Mouse (Mus musculus): ENCODE measurements around the gene Luzp2. TPM values are rescaled to one million over a fixed set of nuclear protein-coding genes. Genes with fewer than 3 reads are reported as not detected.

The Luzp2 gene
- polyA plus RNA-seq, 1 experiment from 2014 or later = 0.27 TPM

- Histone ChIP-seq H3K27me3 (no peaks in the 10 kb centered on the region), H3K4me3 (no peak overlapping the region), H3K4me1 (no peaks in the 10 kb centered on the region), H3K27ac (no peak overlapping the region), H3K4me2 (no peak overlapping the region), H3K9ac (no peak overlapping the region), H3K9me3 (no peaks in the 10 kb centered on the region), H3K36me3 (no peaks in the 10 kb centered on the region)
- 66% methylated on average over 4 of the region's 4 CpGs for WGBS
- ATAC-seq (ENCODE audit: borderline replicate concordance, extremely low read depth, low FRiP score, low TSS enrichment) = no peak
These were observed 43.8 kb downstream of the Luzp2 start for GRCm38 (mm10) chr7:54878928-54879644.

GRCm38 (mm10) chr7:54893709-54894627 lies 58.7 kb downstream of the Luzp2 start:
- no peaks in the 10 kb centered on the region for H3K27me3 ChIP-seq
- H3K36me3 ChIP-seq = no peaks in the 10 kb centered on the region
- H3K27ac ChIP-seq = no peak overlapping the region
- 75% methylated on average over 3 of the region's 3 CpGs for WGBS
- H3K9ac ChIP-seq = no peak overlapping the region
- H3K4me3 ChIP-seq = no peak overlapping the region
- H3K9me3 ChIP-seq = no peaks in the 10 kb centered on the region
- H3K4me2 ChIP-seq = no peak overlapping the region
- H3K4me1 ChIP-seq = no peaks in the 10 kb centered on the region
- no peak for ATAC-seq (ENCODE audit: borderline replicate concordance, extremely low read depth, low FRiP score, low TSS enrichment)

- ATAC-seq (ENCODE audit: borderline replicate concordance, extremely low read depth, low FRiP score, low TSS enrichment) = no peak
- Histone ChIP-seq H3K4me1 (no peaks in the 10 kb centered on the region), H3K36me3 (no peaks in the 10 kb centered on the region), H3K27ac (no peak overlapping the region), H3K9ac (no peak overlapping the region), H3K4me2 (no peak overlapping the region), H3K27me3 (no peaks in the 10 kb centered on the region), H3K4me3 (no peak overlapping the region), H3K9me3 (no peaks in the 10 kb centered on the region)
- WGBS = 61% methylated on average over 3 of the region's 3 CpGs
These were observed 63.3 kb downstream of the Luzp2 start for GRCm38 (mm10) chr7:54898589-54898988.

GRCm38 (mm10) chr7:54909958-54910357 lies 74.7 kb downstream of the Luzp2 start:
- Histone ChIP-seq H3K9me3 (no peaks in the 10 kb centered on the region), H3K9ac (no peak overlapping the region), H3K27ac (no peak overlapping the region), H3K4me3 (no peak overlapping the region), H3K4me2 (no peak overlapping the region), H3K27me3 (no peaks in the 10 kb centered on the region), H3K36me3 (no peaks in the 10 kb centered on the region), H3K4me1 (no peaks in the 10 kb centered on the region)
- WGBS = 73% methylated on average over 7 of the region's 7 CpGs
- no peak for ATAC-seq (ENCODE audit: borderline replicate concordance, extremely low read depth, low FRiP score, low TSS enrichment)

- H3K4me3 ChIP-seq = no peak overlapping the region
These were observed 78.7 kb downstream of the Luzp2 start for GRCm38 (mm10) chr7:54914030-54914429.

GRCm38 (mm10) chr7:54921991-54922390 lies 86.7 kb downstream of the Luzp2 start:
- Histone ChIP-seq H3K9me3 (no peaks in the 10 kb centered on the region), H3K27ac (no peak overlapping the region), H3K4me2 (no peak overlapping the region), H3K27me3 (no peaks in the 10 kb centered on the region), H3K9ac (no peak overlapping the region), H3K4me3 (no peak overlapping the region), H3K4me1 (no peaks in the 10 kb centered on the region), H3K36me3 (no peaks in the 10 kb centered on the region)
- ATAC-seq (ENCODE audit: borderline replicate concordance, extremely low read depth, low FRiP score, low TSS enrichment) = no peak
- 64% methylated on average over 3 of the region's 3 CpGs for WGBS

More at GRCm38 (mm10) chr7:54914030-54914429, 78.7 kb downstream of the Luzp2 start:
- Histone ChIP-seq H3K9me3 (no peaks in the 10 kb centered on the region), H3K4me1 (no peaks in the 10 kb centered on the region), H3K27me3 (no peaks in the 10 kb centered on the region), H3K36me3 (no peaks in the 10 kb centered on the region), H3K4me2 (no peak overlapping the region), H3K27ac (no peak overlapping the region), H3K9ac (no peak overlapping the region)
- 30% methylated on average over 1 of the region's 1 CpGs for WGBS
- no peak for ATAC-seq (ENCODE audit: borderline replicate concordance, extremely low read depth, low FRiP score, low TSS enrichment)

GRCm38 (mm10) chr7:54956759-54957158 lies 121.5 kb downstream of the Luzp2 start:
- H3K4me2 ChIP-seq = no peak overlapping the region

GRCm38 (mm10) chr7:54962678-54963077 lies 127.4 kb downstream of the Luzp2 start:
- Histone ChIP-seq H3K9me3 (no peaks in the 10 kb centered on the region), H3K27ac (no peak overlapping the region), H3K27me3 (no peaks in the 10 kb centered on the region), H3K4me3 (no peak overlapping the region), H3K9ac (no peak overlapping the region), H3K4me1 (no peaks in the 10 kb centered on the region), H3K36me3 (no peaks in the 10 kb centered on the region), H3K4me2 (no peak overlapping the region)
- 81% methylated on average over 4 of the region's 4 CpGs for WGBS
- no peak for ATAC-seq (ENCODE audit: borderline replicate concordance, extremely low read depth, low FRiP score, low TSS enrichment)

More at GRCm38 (mm10) chr7:54956759-54957158, 121.5 kb downstream of the Luzp2 start:
- Histone ChIP-seq H3K27me3 (no peaks in the 10 kb centered on the region), H3K4me3 (no peak overlapping the region), H3K9ac (no peak overlapping the region), H3K9me3 (no peaks in the 10 kb centered on the region), H3K4me1 (no peaks in the 10 kb centered on the region), H3K36me3 (no peaks in the 10 kb centered on the region), H3K27ac (no peak overlapping the region)
- WGBS = 82% methylated on average over 2 of the region's 2 CpGs
- ATAC-seq (ENCODE audit: borderline replicate concordance, extremely low read depth, low FRiP score, low TSS enrichment) = no peak

- no peak overlapping the region for H3K9ac ChIP-seq
- no peak overlapping the region for H3K27ac ChIP-seq
- H3K4me1 ChIP-seq = no peaks in the 10 kb centered on the region
- no peak for ATAC-seq (ENCODE audit: borderline replicate concordance, extremely low read depth, low FRiP score, low TSS enrichment)
- no peak overlapping the region for H3K4me2 ChIP-seq
- H3K27me3 ChIP-seq = no peaks in the 10 kb centered on the region
- no peaks in the 10 kb centered on the region for H3K36me3 ChIP-seq
- no peak overlapping the region for H3K4me3 ChIP-seq
- no peaks in the 10 kb centered on the region for H3K9me3 ChIP-seq
These were observed 142.1 kb downstream of the Luzp2 start for GRCm38 (mm10) chr7:54977372-54977771.

- Histone ChIP-seq H3K27ac (no peak overlapping the region), H3K4me2 (no peak overlapping the region), H3K9ac (no peak overlapping the region), H3K4me1 (no peaks in the 10 kb centered on the region), H3K4me3 (no peak overlapping the region), H3K27me3 (no peaks in the 10 kb centered on the region), H3K9me3 (no peaks in the 10 kb centered on the region), H3K36me3 (no peaks in the 10 kb centered on the region)
- no peak for ATAC-seq (ENCODE audit: borderline replicate concordance, extremely low read depth, low FRiP score, low TSS enrichment)
- 38% methylated on average over 4 of the region's 4 CpGs for WGBS
These were observed 145.3 kb downstream of the Luzp2 start for GRCm38 (mm10) chr7:54980585-54980984.

- no peak overlapping the region for H3K9ac ChIP-seq
- no peak for ATAC-seq (ENCODE audit: borderline replicate concordance, extremely low read depth, low FRiP score, low TSS enrichment)
- 26% methylated on average over 2 of the region's 2 CpGs for WGBS
- no peaks in the 10 kb centered on the region for H3K9me3 ChIP-seq
- H3K4me2 ChIP-seq = no peak overlapping the region
- no peaks in the 10 kb centered on the region for H3K4me1 ChIP-seq
- H3K27me3 ChIP-seq = no peaks in the 10 kb centered on the region
- no peak overlapping the region for H3K27ac ChIP-seq
- H3K4me3 ChIP-seq = no peak overlapping the region
- H3K36me3 ChIP-seq = no peaks in the 10 kb centered on the region
These were observed 165.1 kb downstream of the Luzp2 start for GRCm38 (mm10) chr7:55000397-55000796.

GRCm38 (mm10) chr7:55009173-55009771 lies 174.0 kb downstream of the Luzp2 start:
- 64% methylated on average over 4 of the region's 4 CpGs for WGBS
- H3K4me3 ChIP-seq = no peak overlapping the region
- ATAC-seq (ENCODE audit: borderline replicate concordance, extremely low read depth, low FRiP score, low TSS enrichment) = no peak
- H3K27ac ChIP-seq = no peak overlapping the region
- H3K4me1 ChIP-seq = no peaks in the 10 kb centered on the region
- H3K9me3 ChIP-seq = no peaks in the 10 kb centered on the region
- H3K36me3 ChIP-seq = no peaks in the 10 kb centered on the region
- no peak overlapping the region for H3K9ac ChIP-seq
- H3K27me3 ChIP-seq = no peaks in the 10 kb centered on the region
- H3K4me2 ChIP-seq = no peak overlapping the region

Data from lung, embryonic 15.5 days (tissue).